Mouse (Mus musculus): ENCODE data around the gene Tmem178b.

The Tmem178b gene

GRCm38 (mm10) chr6:39872901-39873591, at the start of gene Tmem178b:
TSS of gene Tmem178b (plus strand) at chr6:39873271.
- DNase-seq (ENCODE audit: low spot score in 2 of 2), result peak; percentile 57 to 58

GRCm38 (mm10) chr6:39828736-39829135, 44.3 kb upstream of the Tmem178b start:
- DNase-seq (ENCODE audit: low spot score in 2 of 2), result no peak

DNA sequence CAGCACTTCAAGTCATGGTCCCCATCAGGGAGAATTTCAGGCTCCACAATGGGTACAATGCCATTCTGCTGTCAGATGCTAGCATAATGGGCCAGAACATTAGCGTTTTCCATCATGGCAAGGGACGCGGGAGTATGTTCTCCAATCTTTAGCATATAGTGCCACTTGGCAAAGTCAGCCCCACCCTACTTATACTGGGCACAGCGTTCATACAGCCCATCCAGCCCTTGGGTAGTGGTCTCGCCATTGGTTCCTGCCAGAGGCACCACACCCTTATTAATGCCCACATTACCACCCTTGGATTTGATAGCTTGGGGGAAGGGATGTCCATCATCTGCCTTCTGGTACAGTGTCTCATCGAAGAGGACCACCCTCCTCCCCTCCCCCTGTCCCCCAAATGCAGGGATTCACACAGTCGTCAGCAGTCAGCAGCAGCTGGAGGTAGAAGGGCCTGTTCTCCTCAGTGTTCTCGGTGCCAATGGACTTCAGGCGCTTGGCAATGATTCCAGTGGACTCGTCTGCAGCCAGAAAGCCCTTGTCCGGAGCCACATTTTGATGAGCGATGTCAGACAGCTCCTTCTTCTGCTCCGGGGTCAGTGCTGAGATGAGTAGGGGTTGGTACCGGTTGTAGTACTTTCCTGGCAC, 29.3 kb upstream of the Tmem178b start:
- no peak for DNase-seq (ENCODE audit: low spot score in 2 of 2)

- no peak for DNase-seq (ENCODE audit: low spot score in 2 of 2)
Measured at GRCm38 (mm10) chr6:39847538-39847937, 25.5 kb upstream of the Tmem178b start.

- DNase-seq (ENCODE audit: low spot score in 2 of 2), result no peak
Measured at GRCm38 (mm10) chr6:39848766-39849165, 24.3 kb upstream of the Tmem178b start.

- no peak for DNase-seq (ENCODE audit: low spot score in 2 of 2)
Measured at GRCm38 (mm10) chr6:39849667-39850066, 23.4 kb upstream of the Tmem178b start.

- peak; percentile 87 to 90 for DNase-seq (ENCODE audit: low spot score in 2 of 2)
Measured at GRCm38 (mm10) chr6:39870271-39871135, 2.6 kb upstream of the Tmem178b start.

GRCm38 (mm10) chr6:39871381-39872305, 1.4 kb upstream of the Tmem178b start:
- peak; percentile 94 to 95 for DNase-seq (ENCODE audit: low spot score in 2 of 2)

DNA sequence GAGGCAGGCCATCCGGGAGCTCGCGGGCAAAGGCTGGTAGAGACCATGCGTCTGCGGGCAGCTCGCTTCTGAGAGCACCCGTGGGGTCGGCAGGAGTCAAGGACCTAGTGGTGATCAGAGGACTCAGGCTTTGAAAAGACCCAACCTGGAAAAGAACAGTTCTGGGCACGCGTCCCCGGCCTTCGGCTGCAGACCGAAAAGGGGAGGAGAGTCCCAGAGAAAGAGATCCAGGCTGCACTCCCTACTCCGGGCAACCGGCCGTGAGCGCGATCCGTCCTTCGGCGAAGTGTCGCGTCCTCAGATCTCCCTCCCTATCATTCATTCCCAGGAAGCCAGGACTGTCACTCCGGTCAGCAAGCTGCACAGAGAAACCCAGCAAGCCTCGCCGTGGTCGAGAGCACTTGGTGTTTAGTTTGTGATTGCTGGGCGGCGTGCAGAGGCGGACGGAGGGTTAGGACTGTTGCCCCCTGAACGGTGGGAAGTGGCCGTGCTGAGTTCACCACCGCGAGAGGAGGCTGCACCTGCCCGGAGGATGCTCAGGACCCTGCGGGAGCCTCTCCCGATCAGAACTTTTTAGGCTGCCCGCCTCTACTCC, 668 bp upstream of the Tmem178b start:
- DNase-seq (ENCODE audit: low spot score in 2 of 2), result peak; percentile 67 to 71

DNA sequence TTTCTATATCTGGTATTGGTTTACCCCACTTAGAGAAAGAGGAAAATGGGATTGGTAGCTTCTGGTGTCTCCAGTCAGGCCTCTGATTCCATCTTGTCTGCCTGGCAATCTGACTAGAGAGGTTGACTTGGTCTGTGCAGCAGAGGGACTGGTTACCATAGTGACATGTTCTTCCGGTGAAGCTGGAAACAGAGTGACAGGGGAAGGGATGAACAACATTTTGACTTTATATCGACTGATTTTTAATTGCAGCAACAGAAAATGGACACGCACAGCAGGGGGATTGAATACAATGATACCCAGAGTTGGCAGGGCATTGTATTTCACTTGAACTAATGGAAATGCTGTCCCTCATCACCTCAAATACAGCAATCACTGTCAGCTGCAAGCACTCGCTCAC, 2.1 kb downstream of the Tmem178b start:
- peak; percentile 44 to 56 for DNase-seq (ENCODE audit: low spot score in 2 of 2)

GRCm38 (mm10) chr6:39876444-39876843, 3.4 kb downstream of the Tmem178b start:
- DNase-seq (ENCODE audit: low spot score in 2 of 2), result no peak

- DNase-seq (ENCODE audit: low spot score in 2 of 2), result no peak
Measured at GRCm38 (mm10) chr6:39890811-39891210, 17.7 kb downstream of the Tmem178b start.

GRCm38 (mm10) chr6:39896500-39896899, 23.4 kb downstream of the Tmem178b start:
- no peak for DNase-seq (ENCODE audit: low spot score in 2 of 2)

DNA sequence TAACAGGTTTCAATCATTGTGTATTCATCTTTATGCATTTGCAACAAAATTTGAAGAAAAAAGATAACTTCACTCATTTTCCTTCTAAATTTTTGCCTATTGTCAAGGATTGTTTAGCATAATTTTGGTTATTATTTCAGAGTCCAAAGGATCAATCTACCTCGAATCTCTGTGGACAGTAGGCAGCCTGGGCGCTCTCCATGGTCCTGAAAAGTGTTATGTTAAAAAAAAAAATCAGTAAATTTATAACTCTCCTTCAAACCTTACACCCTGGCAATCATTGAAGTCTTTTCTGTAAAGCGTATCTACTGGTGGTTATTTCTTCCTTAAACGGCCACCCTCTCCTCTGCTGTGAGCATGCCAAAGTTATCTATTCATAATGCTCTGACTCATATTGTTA, 26.2 kb downstream of the Tmem178b start:
- DNase-seq (ENCODE audit: low spot score in 2 of 2), result no peak

GRCm38 (mm10) chr6:39903220-39903773, 30.2 kb downstream of the Tmem178b start:
- no peak for DNase-seq (ENCODE audit: low spot score in 2 of 2)

GRCm38 (mm10) chr6:39903845-39904244, 30.8 kb downstream of the Tmem178b start:
- peak; percentile 78 to 92 for DNase-seq (ENCODE audit: low spot score in 2 of 2)

GRCm38 (mm10) chr6:39914956-39915355, 41.9 kb downstream of the Tmem178b start:
- peak in 1 of 2 experiments; percentile 15 for DNase-seq (ENCODE audit: low spot score in 2 of 2)

DNA sequence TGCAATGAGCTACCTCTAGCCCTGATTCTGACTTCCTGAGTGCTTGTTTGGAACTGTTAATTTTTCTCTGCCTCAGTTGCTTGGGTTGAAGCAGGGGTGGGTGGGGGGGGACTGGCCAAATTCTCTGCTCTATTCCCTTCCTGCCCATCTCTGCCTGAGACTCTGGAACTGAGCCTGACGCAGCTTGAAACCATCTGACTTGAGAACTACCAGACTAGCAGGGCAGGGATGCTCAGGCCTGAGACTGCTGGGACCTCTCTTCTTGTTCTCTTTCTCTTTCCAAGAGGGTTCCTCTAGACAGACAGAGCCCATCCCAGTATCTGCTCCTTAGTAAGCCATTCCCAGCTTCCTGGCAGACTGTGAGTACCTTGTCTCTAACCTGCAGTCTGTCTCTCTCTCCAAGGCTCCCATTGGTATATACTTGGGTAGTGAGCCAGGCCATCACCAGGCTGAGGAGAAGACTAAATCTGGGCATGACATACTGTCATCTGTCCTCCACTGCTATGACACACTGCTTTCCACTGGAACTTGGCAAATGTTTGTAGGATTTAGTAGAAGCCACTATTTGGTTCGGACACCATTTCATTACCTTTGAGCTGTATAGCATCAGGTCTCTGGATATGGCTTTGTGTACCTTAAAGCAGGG, 42.7 kb downstream of the Tmem178b start:
- DNase-seq (ENCODE audit: low spot score in 2 of 2), result peak in 1 of 2 experiments; percentile 15

- peak in 1 of 2 experiments; percentile 15 for DNase-seq (ENCODE audit: low spot score in 2 of 2)
Measured at GRCm38 (mm10) chr6:39916514-39916913, 43.4 kb downstream of the Tmem178b start.

GRCm38 (mm10) chr6:39917242-39917641, 44.2 kb downstream of the Tmem178b start:
- DNase-seq (ENCODE audit: low spot score in 2 of 2), result peak in 1 of 2 experiments; percentile 15
